Mouse (Mus musculus) CD4-positive, CD25-positive, alpha-beta regulatory T cell, adult 4 months (primary cell): ENCODE data around the gene Olfr1394. TPM values are rescaled to one million over a fixed set of nuclear protein-coding genes. Genes with fewer than 3 reads are reported as not detected.
A peak's percentile ranks its signal among the peaks of the same experiment; 100 is the strongest.
"Not testable (repeated sequence)": the region's sequence is repeated elsewhere in the genome, so short reads cannot be mapped to it uniquely, and the experiment has no call there.

Experiments used
- ATAC-seq: one replicate; pipeline ENCODE4 v1.8.0; 2017
- polyA plus RNA-seq, 2 experiments: library from polyadenylated mRNA; unstranded; fragments of 100-300 nt; shearing (Covaris generic); gene quantifications; one replicate each; pipeline ENCODE4 v1.2.1; 2017

Gene Olfr1394
- polyA plus RNA-seq, 2 experiments from 2014 or later, result not detected

GRCm38 (mm10) chr11:49191083-49191482, 36.9 kb downstream of the Olfr1394 start:
- no peak for ATAC-seq

GRCm38 (mm10) chr11:49194771-49195170, 40.6 kb downstream of the Olfr1394 start:
- not testable (repeated sequence) for ATAC-seq

- ATAC-seq, result no peak
Measured at GRCm38 (mm10) chr11:49195819-49196322, 41.7 kb downstream of the Olfr1394 start.

- no peak for ATAC-seq
Measured at GRCm38 (mm10) chr11:49200666-49201065, 46.5 kb downstream of the Olfr1394 start.

GRCm38 (mm10) chr11:49201142-49201541, 47.0 kb downstream of the Olfr1394 start:
- no peak for ATAC-seq

GRCm38 (mm10) chr11:49202071-49202470, 47.9 kb downstream of the Olfr1394 start:
- no peak for ATAC-seq

- ATAC-seq, result peak; percentile 50
Measured at GRCm38 (mm10) chr11:49202523-49203061, 48.4 kb downstream of the Olfr1394 start.

- ATAC-seq, result peak; percentile 65
Measured at GRCm38 (mm10) chr11:49203129-49203768, 49.1 kb downstream of the Olfr1394 start, which contains the start of gene Zfp62. Zfp62 (plus strand) TSS chr11:49203292.

GRCm38 (mm10) chr11:49203771-49204497, 49.8 kb downstream of the Olfr1394 start:
- ATAC-seq, result peak; percentile 50

GRCm38 (mm10) chr11:49205080-49205590, 51.0 kb downstream of the Olfr1394 start:
- ATAC-seq, result no peak

- ATAC-seq, result no peak
Measured at GRCm38 (mm10) chr11:49207495-49207894, 53.3 kb downstream of the Olfr1394 start.

Other genes starting within 250 kb of the Olfr1394 start
- 100 to 1,000 TPM; 248 to 283 TPM for gene Psme2b, start 208.2 kb upstream of the Olfr1394 start, polyA plus RNA-seq
- gene Olfr56, start 175.5 kb upstream of the Olfr1394 start, polyA plus RNA-seq, result 1 to 10 TPM in 1 of 2 experiments, under 1 TPM in 1; 0.92 to 1.1 TPM
- gene 9930111J21Rik1, start 175.0 kb upstream of the Olfr1394 start, polyA plus RNA-seq, result 100 to 1,000 TPM; 159 to 268 TPM
- 1 to 10 TPM; 7.0 to 8.0 TPM for gene Gm12185, start 162.2 kb upstream of the Olfr1394 start, polyA plus RNA-seq
- 100 to 1,000 TPM; 337 to 352 TPM for gene Tgtp1, start 160.2 kb upstream of the Olfr1394 start, polyA plus RNA-seq
- gene 9930111J21Rik2, start 103.1 kb upstream of the Olfr1394 start, polyA plus RNA-seq, result 100 to 1,000 TPM; 148 to 213 TPM
- gene Tgtp2, start 90.2 kb upstream of the Olfr1394 start, polyA plus RNA-seq, result 100 to 1,000 TPM; 424 to 495 TPM
- 100 to 1,000 TPM; 473 to 495 TPM for gene Ifi47, start 77.8 kb upstream of the Olfr1394 start, polyA plus RNA-seq
- gene Olfr1396, start 39.5 kb upstream of the Olfr1394 start, polyA plus RNA-seq, result under 1 TPM; 0.35 to 0.47 TPM
- gene Olfr1395, start 12.1 kb upstream of the Olfr1394 start, polyA plus RNA-seq, result not detected
- gene Btnl9, start 32.8 kb downstream of the Olfr1394 start, polyA plus RNA-seq, result under 1 TPM in 1 of 2 experiments, not detected in 1; 0.35 TPM
- 10 to 100 TPM; 60.2 to 62.0 TPM for gene Zfp62, start 48.9 kb downstream of the Olfr1394 start, polyA plus RNA-seq
- gene Mgat1, start 89.8 kb downstream of the Olfr1394 start, polyA plus RNA-seq, result 100 to 1,000 TPM in 1 of 2 experiments, 10 to 100 TPM in 1; 70.9 to 106 TPM
- gene Olfr1393, start 123.9 kb downstream of the Olfr1394 start, polyA plus RNA-seq, result under 1 TPM in 1 of 2 experiments, not detected in 1; 0.28 TPM
- not detected for gene Olfr1392, start 130.9 kb downstream of the Olfr1394 start, polyA plus RNA-seq
- gene Olfr10, start 150.4 kb downstream of the Olfr1394 start, polyA plus RNA-seq, result not detected
- not detected for gene Olfr1391, start 168.4 kb downstream of the Olfr1394 start, polyA plus RNA-seq
- gene Olfr1390, start 180.8 kb downstream of the Olfr1394 start, polyA plus RNA-seq, result not detected